Comparison of ENCODE assay signal across 21 mouse cellular contexts in genomic region chr8:8576833-8577232, GRCm38 (mm10).
DNase-seq lines count a peak whose midpoint lies in the region; ATAC-seq lines count a peak whose summit lies in the region.
"Had no signal": no experiment of that assay in that cellular context is flagged by ENCODE, and none has a peak within 500 bp of the region (broad histone marks: within the 10 kb centered on the region; RNA-seq: fewer than 3 reads in every experiment).

No protein-coding gene starts in this region.

- H3K4me1 ChIP-seq in kidney, embryonic 15.5 days = no peaks in the 10 kb centered on the region
- H3K4me1 ChIP-seq: liver, embryonic 15.5 days had no signal

- H3K27ac ChIP-seq in kidney, embryonic 15.5 days = no peak overlapping the region
- H3K27ac ChIP-seq: embryonic facial prominence, embryonic 12.5 days; heart, adult 2 months; hindbrain, embryonic 13.5 days; left cerebral cortex, adult 2 months; liver, embryonic 15.5 days; neural tube, embryonic 13.5 days had no signal

- no peaks in the 10 kb centered on the region for H3K36me3 ChIP-seq in kidney, embryonic 15.5 days
- H3K36me3 ChIP-seq: embryonic facial prominence, embryonic 12.5 days; hindbrain, embryonic 13.5 days; liver, embryonic 15.5 days; neural tube, embryonic 13.5 days had no signal

- H3K27me3 ChIP-seq in kidney, embryonic 15.5 days = no peaks in the 10 kb centered on the region
- H3K27me3 ChIP-seq: embryonic facial prominence, embryonic 12.5 days; liver, embryonic 15.5 days; Patski had no signal

- peak; percentile 23 to 52 for DNase-seq in kidney, postnatal 25 days
- peak; percentile 54 for DNase-seq in urinary bladder, postnatal 14 days (ENCODE audit: low spot score)
- no peak for DNase-seq in urinary bladder, postnatal 4 days (ENCODE audit: low spot score in 2 of 2)
- DNase-seq in lung, postnatal 14 days = peak; percentile 67
- no peak for DNase-seq in frontal cortex, adult 2 months (ENCODE audit: extremely low spot score in 1 of 2, low spot score in 1 of 2)
- no peak for DNase-seq in cerebellum, postnatal 10 days
- DNase-seq: adrenal gland, postnatal 14 days; cerebellum, adult 18-20 months; forebrain, postnatal 0 days; heart, adult 2 months; retina, postnatal 1 day had no signal

- no peak overlapping the region for H3K4me2 ChIP-seq in kidney, embryonic 15.5 days
- H3K4me2 ChIP-seq: embryonic facial prominence, embryonic 12.5 days; hindbrain, embryonic 13.5 days; liver, embryonic 15.5 days; midbrain, embryonic 11.5 days; neural tube, embryonic 13.5 days had no signal

- no peak for ATAC-seq in kidney, embryonic 15.5 days (replicated peaks; ENCODE audit: low FRiP score)
- ATAC-seq: activated CD4-positive, CD25-positive, alpha-beta regulatory T cell, adult 4 months; intestine, postnatal 0 days; Patski had no signal

- no peak overlapping the region for H3K4me3 ChIP-seq in kidney, embryonic 15.5 days (replicated peaks)
- H3K4me3 ChIP-seq: embryonic facial prominence, embryonic 12.5 days; heart, adult 2 months; hindbrain, embryonic 13.5 days; left cerebral cortex, adult 2 months; liver, embryonic 15.5 days; neural tube, embryonic 13.5 days had no signal

- H3K9ac ChIP-seq in kidney, embryonic 15.5 days = no peak overlapping the region
- H3K9ac ChIP-seq: embryonic facial prominence, embryonic 12.5 days; forebrain, postnatal 0 days; hindbrain, embryonic 13.5 days; liver, embryonic 15.5 days; neural tube, embryonic 13.5 days had no signal

- no peaks in the 10 kb centered on the region for H3K9me3 ChIP-seq in kidney, embryonic 15.5 days (replicated peaks)
- H3K9me3 ChIP-seq: embryonic facial prominence, embryonic 12.5 days; hindbrain, embryonic 13.5 days; liver, embryonic 15.5 days; neural tube, embryonic 13.5 days had no signal

- 87% methylated on average over 6 of the region's 6 CpGs for WGBS in kidney, embryonic 15.5 days

Comparison
In these comparisons a context has a peak if more than half of its experiments do, and no peak if none do; other contexts are left out.
1. DNase-seq: peak in kidney, postnatal 25 days (2 of 2), urinary bladder, postnatal 14 days (single experiment) and lung, postnatal 14 days (single experiment); none in urinary bladder, postnatal 4 days (0 of 2), frontal cortex, adult 2 months (0 of 2) and cerebellum, postnatal 10 days (0 of 2).